Mouse (Mus musculus) olfactory bulb, adult 2 months (tissue): ENCODE measurements around the gene Polr3gl. TPM values are rescaled to one million over a fixed set of nuclear protein-coding genes. Genes with fewer than 3 reads are reported as not detected.
A peak's percentile ranks its signal among the peaks of the same experiment; 100 is the strongest.

ENCODE experiments used
- H3K27ac ChIP-seq: fragments of 200-500 bp; 2 replicates; pipeline ENCODE4 v1.5.1; 2012; ENCODE audit warnings: low read depth, low read length; ENCODE audit not compliant: insufficient read depth
- H3K4me1 ChIP-seq: fragments of 200-500 bp; 2 replicates; pipeline ENCODE4 v1.6.1; 2012; ENCODE audit warnings: low read length; ENCODE audit not compliant: control insufficient read depth, insufficient read depth
- H3K4me3 ChIP-seq: fragments of 200-500 bp; 2 replicates; pipeline ENCODE4 v1.5.1; 2012; ENCODE audit warnings: mild to moderate bottlenecking, low read depth, low read length, moderate library complexity; ENCODE audit not compliant: insufficient read depth
- CTCF ChIP-seq: fragments of 200-500 bp; IDR thresholded peaks from 2 replicates; pipeline ENCODE4 v1.5.1; 2012; ENCODE audit warnings: low read depth, mild to moderate bottlenecking, low read length, moderate library complexity; ENCODE audit not compliant: insufficient read depth
- POLR2A ChIP-seq: fragments of 200-500 bp; IDR thresholded peaks from 2 replicates; pipeline ENCODE4 v1.6.1; 2012; ENCODE audit warnings: mild to moderate bottlenecking, low read depth, low read length, moderate library complexity; ENCODE audit not compliant: insufficient read depth
- WGBS: fragments of 180-500 bp; shearing (Covaris S2); methylation state at CpG from one replicate; pipeline ENCODE4 v1.1.7; 2018; 5-methylcytosine and 5-hydroxymethylcytosine counted together
- polyA plus RNA-seq: library from polyadenylated mRNA; stranded (reverse); fragments of >200 nt; gene quantifications from 2 replicates; pipeline ENCODE4 v1.2.4, GENCODE M21; 2012; ENCODE audit warnings: low replicate concordance; ENCODE audit not compliant: missing spikeins, insufficient read depth, insufficient read length

Polr3gl gene
- polyA plus RNA-seq, 1 experiment = not detected

DNA sequence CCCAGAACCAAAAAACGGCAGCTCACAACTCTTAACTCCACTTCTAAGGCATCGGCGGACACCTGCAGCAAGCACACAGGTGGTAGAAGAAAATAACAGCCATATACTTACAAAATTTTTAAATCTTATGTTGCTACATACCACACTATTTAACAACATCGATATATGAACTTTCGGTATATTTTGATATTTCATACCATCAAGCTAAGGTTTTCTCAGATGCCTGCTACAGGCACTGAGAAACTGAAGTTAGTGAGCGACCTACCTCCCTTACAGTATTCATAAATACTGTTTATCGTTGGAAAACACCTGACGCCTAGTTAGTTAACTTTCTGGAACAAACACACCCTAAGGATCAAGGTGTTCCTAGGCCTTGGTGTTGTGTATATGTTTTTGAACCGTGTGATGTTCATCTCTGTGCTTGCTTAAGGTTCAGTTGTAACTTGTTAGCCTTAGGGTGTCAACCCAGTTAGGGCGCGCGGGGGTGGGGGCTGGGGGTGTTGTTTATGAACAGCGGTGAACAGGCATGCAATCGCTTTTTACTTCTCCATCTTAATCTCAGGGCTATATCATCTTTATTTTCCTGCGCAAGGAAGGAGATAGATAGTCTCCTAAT is 37.9 kb downstream of the Polr3gl start:
- peaks cover 3% of the 10 kb centered on the region for H3K4me1 ChIP-seq
- 85% methylated on average over 15 of the region's 15 CpGs for WGBS
- no peak for TF ChIP-seq CTCF
- TF ChIP-seq POLR2A = no peak
- no peak overlapping the region for H3K4me3 ChIP-seq
- no peak overlapping the region for H3K27ac ChIP-seq

GRCm38 (mm10) chr3:96555041-96555596 is 38.9 kb downstream of the Polr3gl start:
- Histone ChIP-seq H3K27ac (peak overlapping the region; percentile 3; the same call in 1 of the 2 replicates), H3K4me3 (no peak overlapping the region), H3K4me1 (peaks cover 3% of the 10 kb centered on the region)
- TF ChIP-seq CTCF (no peak), POLR2A (no peak)
- WGBS = 54% methylated on average over 12 of the region's 12 CpGs

DNA sequence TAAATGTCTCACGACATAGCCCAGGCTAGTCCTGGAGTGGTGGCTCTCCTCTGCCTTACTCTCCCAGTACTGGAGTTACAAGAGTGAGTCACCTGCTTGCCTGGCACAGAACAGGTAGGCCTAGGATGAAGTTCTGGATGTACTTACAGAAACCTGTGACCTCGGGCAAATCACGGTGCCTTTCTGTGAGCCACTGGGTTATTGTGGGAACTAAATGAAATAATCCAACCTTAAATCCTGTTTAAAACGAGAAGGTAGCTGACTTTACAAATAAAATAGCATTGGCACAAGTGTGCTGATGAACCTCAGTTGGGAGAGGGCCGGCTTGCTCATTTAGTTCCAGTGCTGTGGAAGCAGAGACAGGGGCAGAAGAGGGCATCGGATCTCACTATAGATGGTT is 39.7 kb downstream of the Polr3gl start:
- no peak for TF ChIP-seq CTCF
- no peak for TF ChIP-seq POLR2A
- H3K4me3 ChIP-seq = no peak overlapping the region
- WGBS = 92% methylated on average over 6 of the region's 6 CpGs
- peaks cover 3% of the 10 kb centered on the region for H3K4me1 ChIP-seq
- H3K27ac ChIP-seq = no peak overlapping the region

GRCm38 (mm10) chr3:96553601-96554000 is 40.4 kb downstream of the Polr3gl start:
- peaks cover 3% of the 10 kb centered on the region for H3K4me1 ChIP-seq
- H3K27ac ChIP-seq = no peak overlapping the region
- no peak for TF ChIP-seq CTCF
- no peak for TF ChIP-seq POLR2A
- H3K4me3 ChIP-seq = no peak overlapping the region
- WGBS = 89% methylated on average over 6 of the region's 6 CpGs

DNA sequence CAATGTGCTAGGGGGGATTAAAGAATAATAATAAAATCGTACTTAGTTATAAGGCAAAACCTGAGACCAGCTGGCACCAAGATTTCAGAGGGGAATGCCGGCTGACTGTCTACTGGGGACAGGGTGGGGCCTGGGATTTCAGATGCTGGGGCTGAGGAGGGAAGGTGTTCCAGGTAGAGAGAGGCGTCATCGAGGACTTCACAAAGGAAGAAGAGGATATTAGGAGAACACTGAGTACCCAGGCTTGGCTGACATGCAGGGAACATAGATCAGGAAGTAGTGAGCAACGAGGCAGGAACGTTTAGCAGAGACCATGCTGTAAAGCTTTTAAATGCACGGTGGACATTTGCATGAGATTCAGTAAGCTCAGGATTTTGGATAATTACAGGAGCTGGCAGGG is 42.1 kb downstream of the Polr3gl start:
- WGBS = 66% methylated on average over 7 of the region's 7 CpGs
- Histone ChIP-seq H3K27ac (no peak overlapping the region), H3K4me3 (no peak overlapping the region), H3K4me1 (no peaks in the 10 kb centered on the region)
- no peak for TF ChIP-seq CTCF
- TF ChIP-seq POLR2A = no peak

- no peaks in the 10 kb centered on the region for H3K4me1 ChIP-seq
- no peak overlapping the region for H3K4me3 ChIP-seq
- no peak overlapping the region for H3K27ac ChIP-seq
- 1% methylated on average over 8 of the region's 8 CpGs for WGBS
- TF ChIP-seq POLR2A (no peak), CTCF (no peak)
Observed at GRCm38 (mm10) chr3:96551203-96551602, 42.8 kb downstream of the Polr3gl start.

DNA sequence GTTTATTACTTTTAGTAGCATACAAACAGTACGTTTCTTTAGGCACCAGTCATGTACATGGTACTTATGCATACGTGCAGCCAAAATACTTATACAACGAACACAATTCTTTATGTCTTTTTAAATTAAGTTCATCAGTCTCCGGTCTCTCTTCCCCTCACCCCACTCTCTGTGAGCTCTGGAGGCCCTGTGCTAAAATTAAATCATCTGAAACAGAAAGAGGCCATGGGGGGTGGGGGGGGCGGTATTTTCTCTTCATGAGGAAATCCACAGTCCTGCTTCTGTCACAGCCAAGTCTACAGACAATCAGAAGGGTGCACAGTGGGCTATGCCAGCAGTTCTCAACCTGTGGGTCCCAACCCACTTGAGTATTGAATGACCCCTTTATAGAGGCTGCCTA is 44.6 kb downstream of the Polr3gl start:
- 82% methylated on average over 5 of the region's 5 CpGs for WGBS
- Histone ChIP-seq H3K27ac (no peak overlapping the region), H3K4me3 (no peak overlapping the region), H3K4me1 (no peaks in the 10 kb centered on the region)
- no peak for TF ChIP-seq POLR2A
- no peak for TF ChIP-seq CTCF

GRCm38 (mm10) chr3:96548824-96549223 is 45.2 kb downstream of the Polr3gl start:
- Histone ChIP-seq H3K4me3 (no peak overlapping the region), H3K4me1 (no peaks in the 10 kb centered on the region), H3K27ac (no peak overlapping the region)
- 90% methylated on average over 7 of the region's 7 CpGs for WGBS
- TF ChIP-seq CTCF (no peak), POLR2A (no peak)

DNA sequence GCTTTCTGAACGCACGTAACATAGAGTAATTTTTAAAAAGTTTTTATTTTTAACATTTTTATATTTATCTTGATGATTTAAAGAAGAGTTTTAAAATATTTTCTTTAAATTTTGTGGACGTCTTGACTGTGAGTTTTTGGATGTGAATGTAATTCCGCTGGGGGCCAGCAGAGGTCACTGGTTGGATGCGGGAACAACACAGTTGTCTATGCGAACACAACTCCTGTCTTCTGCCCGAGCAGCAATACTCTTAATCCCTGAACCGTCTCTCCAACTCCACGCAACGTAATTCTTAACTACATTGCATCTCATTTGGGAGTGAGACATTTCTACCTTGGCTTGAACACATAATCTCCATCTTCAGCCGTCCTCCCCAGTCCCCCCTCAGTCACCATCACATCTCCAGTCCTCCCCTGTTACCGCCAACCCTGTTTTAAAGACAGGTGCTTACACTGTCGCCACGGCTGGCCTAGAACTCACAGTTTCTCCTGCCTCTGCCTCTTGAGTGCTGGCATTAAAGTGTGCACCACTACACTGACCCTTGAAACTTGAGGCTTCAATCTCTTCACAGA is 46.5 kb downstream of the Polr3gl start:
- Histone ChIP-seq H3K27ac (no peak overlapping the region), H3K4me3 (no peak overlapping the region), H3K4me1 (no peaks in the 10 kb centered on the region)
- WGBS = 9% methylated on average over 14 of the region's 14 CpGs
- TF ChIP-seq CTCF = no peak
- no peak for TF ChIP-seq POLR2A
